Mouse (Mus musculus) thymus, adult 2 months (tissue): ENCODE data around the gene Eva1c.

ENCODE experiments used
- CTCF ChIP-seq: fragments of 200-500 bp; IDR thresholded peaks from 2 replicates; pipeline ENCODE4 v1.5.1; 2012; ENCODE audit warnings: mild to moderate bottlenecking, control low read depth, low read length, moderate library complexity, borderline replicate concordance; ENCODE audit not compliant: control insufficient read depth, poor library complexity, insufficient read depth; ENCODE audit errors: extremely low read depth
- POLR2A ChIP-seq: fragments of 200-500 bp; IDR thresholded peaks from 2 replicates; pipeline ENCODE4 v1.6.1; 2012; ENCODE audit warnings: mild to moderate bottlenecking, low read length, control low read depth, moderate library complexity; ENCODE audit not compliant: control insufficient read depth, poor library complexity, insufficient read depth; ENCODE audit errors: extremely low read depth

DNA sequence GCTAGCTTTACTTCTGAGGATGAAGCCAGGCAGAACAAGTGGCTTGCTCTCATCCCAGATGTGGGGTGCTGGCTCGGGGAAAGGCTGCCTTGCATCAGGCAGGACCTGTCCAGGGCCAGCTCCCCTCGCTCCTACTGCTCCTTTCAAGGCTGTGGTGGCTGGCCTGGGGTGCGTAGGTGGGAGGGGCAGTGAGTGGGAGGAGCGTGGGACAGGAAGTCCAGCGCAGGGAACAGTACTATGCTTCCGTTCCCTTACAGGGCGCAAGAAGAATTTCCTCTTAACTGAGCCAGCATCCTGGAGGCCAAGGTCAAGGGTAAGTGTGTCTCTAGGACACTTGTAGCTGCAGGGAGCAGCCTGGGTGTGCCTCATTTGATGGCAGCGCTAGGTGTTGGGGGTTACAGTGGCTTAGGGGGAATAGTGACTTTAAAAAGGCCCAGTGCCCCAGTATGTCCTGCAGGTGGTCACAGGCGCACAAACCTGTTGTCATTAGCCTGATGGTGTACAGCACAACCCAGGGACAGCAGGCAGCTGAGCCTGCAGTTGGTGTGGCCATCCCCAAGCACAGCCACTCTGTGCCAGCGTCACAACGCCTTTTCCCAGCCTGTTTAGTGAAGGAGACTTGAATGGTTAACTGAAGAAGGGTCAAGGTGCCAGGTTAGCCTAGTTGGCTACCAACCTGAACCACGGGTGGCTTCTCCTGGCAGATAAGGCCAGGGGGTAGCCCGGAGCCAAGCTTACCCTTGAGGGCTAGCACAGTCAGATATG, 98.3 kb downstream of the Eva1c start:
- TF ChIP-seq POLR2A (no peak), CTCF (no peak)
